Mouse (Mus musculus) adrenal gland, postnatal 10 days (tissue): ENCODE measurements around the gene Fam71a. TPM values are rescaled to one million over a fixed set of nuclear protein-coding genes. Genes with fewer than 3 reads are reported as not detected.

Experiments
- DNase-seq: peaks from one replicate; pipeline ENCODE4 v3.0.0; 2021; ENCODE audit warnings: mixed read lengths
- long read RNA-seq, 2 experiments: library from polyadenylated mRNA; stranded (forward); transcript quantifications; one replicate each; pipeline ENCODE4 v2.0.0; 2021
- total RNA-seq, 2 experiments: library from RNA; stranded (reverse); gene quantifications; 2 replicates each; pipeline ENCODE4 v1.2.3; 2021

Fam71a gene
- not detected for total RNA-seq
- long read RNA-seq, experiment 1, result 0 reads
- long read RNA-seq, experiment 2, result 0 reads

DNA sequence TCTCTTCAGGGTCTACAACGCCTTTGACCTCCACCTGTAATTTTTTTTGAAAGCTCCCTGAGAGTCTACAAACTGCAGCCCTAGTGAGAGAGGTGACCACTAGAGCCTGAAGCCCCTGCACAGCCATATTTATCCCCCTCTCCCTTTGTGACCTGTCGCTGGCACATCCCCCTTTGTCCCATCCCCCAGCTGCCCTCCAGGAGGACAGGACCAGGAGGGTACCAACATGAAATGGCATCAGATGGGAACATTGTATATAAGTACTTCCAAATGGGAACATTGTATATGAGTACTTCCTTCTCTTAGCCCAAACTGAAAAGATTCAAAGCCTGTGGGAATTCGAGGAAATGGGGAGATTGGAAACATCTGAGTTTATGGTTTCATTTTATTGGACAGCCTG lies at the start of gene Fam71a:
TSS of gene Fam71a (minus strand) at position 101 of the 400 bp plus-strand sequence.
- DNase-seq, result no peak

DNA sequence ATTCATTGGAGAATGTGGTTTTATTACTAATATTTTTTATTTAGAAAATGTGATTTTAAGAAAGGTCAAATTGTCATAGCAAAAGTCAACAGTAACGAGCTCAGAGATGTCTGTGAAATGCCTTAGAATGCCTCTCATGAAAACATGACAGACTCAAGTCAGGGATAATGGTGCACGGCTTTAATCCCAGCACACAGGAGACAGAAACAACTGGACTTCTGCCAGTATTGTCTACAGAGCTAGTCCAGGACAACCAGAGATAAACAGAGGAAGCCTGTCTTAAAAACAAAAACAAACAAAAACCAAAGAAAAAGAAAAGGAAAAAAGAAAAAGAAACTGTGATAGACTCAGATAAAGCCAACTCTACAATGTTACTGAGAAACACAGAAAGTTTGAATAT lies 46.5 kb upstream of the Fam71a start:
- DNase-seq, result no peak

DNA sequence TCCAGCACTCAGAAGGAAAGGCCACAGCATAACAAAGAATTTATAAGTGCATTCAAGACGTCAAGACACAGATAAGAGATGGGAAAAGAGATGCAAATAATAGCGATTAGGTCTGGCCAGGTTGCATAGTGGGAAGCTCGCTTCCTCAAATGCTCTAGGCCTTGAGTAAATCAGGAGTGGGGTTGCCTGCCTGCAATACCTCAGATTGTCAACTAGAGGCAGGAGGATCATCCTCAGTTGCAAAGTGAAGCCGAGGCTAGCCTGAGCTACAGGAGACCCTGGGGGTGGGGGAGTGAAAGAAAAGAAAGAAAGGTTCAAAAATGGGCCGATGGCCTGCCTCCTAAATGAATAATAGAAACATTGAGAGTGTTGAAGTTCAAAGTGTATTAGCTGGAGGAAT lies 41.2 kb upstream of the Fam71a start:
- DNase-seq, result no peak

DNA sequence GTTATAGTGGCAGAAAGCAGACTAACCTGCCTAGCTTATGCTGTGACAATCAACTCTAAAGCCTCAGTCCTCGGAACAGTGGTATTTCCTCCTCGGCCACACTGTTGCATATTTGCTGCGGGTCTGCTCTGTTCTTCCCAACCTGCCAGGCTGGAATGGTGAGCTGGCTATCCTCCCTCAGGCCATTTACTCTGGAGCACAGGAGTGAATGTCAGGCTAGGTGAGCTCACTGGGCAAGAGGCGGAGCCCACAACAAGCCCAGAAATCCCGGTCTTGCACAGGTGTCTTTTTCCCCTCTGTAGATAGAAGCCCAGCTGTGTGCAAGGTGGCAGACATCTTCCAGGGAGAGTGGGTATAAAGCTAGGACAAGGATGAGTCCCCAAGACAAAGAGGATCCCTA lies 40.3 kb upstream of the Fam71a start:
- no peak for DNase-seq

DNA sequence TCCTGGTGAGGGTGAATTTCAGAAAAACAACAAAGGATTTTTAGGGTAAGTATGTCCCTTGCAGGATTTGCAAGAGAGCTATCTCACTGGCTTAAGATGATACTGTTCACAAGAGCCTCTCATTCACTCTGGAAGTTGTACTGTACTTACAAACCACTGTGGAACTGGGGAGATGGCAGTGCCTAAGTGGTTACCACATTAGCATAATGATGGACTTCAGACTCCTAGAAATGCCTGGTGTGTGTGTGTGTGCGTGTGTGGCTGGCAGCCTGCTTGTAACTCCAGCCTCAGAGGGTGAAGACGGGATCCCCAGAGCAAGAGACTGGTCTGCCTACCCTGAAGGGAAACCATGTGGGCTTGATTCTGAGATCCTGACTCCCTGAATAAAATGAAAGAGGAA lies 38.9 kb upstream of the Fam71a start:
- no peak for DNase-seq

DNA sequence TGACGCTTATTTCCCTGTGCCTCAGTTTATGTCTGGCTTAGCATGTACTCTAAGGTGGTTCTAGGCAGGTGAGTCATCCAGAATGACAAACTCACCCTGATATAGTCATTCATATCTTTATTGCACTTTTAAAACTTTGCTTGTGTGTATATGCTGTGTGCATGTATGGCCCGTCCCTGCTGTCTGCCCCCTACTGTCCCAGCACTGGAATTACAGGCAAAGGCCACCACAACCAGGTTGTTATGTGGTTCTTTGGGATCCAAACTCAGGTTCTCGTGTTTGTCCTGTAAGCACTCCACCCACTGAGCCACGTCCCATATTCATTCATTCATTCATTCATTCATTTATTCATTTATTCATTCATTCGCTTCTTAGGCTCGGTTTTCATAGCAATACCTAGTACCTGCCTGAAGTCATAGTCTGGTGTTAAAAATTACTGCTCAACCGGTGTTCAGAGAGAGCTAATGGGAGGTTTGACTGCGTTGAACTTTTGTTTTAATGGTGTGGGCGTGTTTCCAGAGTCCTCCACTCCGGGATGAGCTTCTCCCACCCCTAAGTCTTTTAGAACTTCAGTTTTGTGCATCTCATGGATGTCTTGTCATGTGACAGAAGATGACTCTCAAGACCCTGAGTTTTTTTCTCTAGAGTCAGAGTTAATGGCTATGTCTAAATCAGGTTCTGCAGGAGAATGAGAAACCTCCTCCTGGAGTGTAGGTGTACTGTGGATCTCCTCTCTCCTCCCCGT lies 37.8 kb upstream of the Fam71a start:
- no peak for DNase-seq

DNA sequence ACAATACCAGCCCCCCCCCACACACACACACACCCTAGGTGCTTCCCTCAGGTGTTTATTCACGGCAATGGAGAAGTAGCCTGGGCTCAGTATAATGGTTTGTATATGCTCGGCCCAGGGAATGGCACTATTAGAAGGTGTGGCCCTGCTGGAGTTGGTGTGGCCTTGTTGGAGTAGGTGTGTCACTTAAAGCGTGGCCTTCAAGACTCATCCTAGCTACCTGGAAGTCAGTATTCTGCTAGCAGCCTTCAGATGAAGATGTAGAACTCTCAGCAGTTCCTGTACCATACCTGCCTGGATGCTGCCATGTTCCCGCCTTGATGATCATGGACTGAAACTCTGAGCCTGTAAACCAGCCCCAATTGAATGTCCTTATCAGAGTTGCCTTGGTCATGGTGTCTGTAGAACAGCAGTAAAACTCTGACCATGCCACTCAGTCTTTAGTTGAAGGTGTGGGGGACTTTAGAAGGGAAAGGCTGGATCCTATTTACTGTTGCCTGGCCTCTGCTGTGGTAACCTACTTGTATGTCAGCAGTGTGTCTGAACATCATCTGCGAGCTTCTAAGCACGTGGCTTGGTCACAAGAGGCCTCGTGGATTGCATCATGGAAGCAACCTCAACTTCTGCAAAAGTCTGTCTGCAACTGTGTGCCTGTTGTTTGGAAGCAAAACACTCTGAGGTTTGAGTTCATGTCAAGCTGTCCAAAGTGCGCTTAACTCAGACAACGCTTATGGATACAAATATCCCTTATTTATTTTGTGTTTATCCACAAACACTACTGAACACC lies 36.4 kb upstream of the Fam71a start:
- no peak for DNase-seq

DNA sequence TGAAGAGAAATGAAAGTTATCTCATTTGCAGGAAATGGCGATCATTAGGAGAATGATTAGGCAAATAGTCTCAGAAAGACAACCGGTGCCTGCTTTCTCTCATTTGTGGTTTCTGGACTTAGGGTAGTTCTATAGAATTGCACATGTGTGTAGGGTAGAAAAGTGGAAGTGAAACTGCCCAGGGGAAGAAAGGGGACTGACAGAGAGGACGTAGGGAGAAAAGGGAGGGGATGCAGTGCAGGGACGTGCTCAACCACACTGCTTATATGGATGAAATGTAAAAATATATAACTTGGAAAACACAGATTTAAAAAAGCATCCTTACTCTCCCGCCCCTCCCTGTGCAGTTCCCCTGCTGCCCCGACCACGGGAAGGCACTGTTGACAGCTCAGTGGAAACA lies 33.3 kb upstream of the Fam71a start:
- DNase-seq, result no peak

DNA sequence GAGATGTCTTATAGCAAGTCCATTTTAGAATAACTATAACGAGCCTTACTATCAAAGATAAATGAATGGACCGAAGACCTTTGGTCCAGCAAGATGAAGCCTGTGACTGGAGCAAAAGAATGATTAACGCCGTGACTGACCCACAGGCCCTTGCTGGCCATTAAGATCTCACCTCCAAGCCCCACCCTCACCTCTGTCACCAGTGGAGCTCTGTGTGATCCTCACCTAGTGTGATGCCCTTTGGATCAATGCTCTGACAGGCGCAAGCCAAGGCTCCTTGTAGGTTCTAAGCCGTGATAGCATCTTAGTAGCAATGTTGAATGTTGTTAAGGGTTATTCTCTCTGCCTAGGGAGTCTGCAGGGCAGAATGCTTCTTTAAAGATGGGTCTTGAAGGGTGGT lies 31.4 kb upstream of the Fam71a start:
- no peak for DNase-seq

DNA sequence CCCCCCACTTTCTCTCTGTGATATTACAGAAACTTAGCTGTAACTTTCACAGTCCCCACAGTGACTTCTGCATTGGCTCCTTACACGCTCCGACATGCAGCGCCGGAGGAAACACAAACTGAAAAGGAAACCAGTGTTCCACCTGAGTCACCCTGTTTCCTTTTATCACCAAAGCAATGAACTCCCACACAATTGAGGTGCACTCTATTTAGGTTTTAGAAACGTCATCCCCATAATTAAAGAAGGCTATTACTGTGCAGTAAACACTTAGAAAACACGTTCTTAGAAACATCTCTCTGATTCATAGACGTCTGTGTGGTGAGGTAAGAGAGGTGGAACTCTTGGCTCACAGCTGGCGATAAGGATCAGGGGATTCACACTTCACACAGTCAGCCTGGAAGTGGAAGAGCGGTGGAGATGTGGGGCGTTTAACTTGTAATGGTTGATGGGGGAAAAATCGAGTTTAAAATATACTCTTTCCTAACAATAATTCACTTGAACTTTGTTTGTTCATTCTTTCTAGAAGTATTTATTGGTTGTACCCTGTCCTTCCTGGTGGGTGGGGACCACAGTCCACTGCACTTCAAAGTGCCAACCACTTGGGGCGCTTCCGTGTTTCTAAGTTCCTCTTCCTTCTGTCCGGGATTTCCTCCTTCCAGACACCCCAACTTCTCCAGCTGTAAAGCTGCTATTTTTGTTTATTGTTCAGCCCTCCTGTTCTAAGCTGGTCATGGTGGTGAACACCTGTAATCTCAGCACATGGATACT lies 29.2 kb upstream of the Fam71a start:
- peak; percentile 31 for DNase-seq

DNA sequence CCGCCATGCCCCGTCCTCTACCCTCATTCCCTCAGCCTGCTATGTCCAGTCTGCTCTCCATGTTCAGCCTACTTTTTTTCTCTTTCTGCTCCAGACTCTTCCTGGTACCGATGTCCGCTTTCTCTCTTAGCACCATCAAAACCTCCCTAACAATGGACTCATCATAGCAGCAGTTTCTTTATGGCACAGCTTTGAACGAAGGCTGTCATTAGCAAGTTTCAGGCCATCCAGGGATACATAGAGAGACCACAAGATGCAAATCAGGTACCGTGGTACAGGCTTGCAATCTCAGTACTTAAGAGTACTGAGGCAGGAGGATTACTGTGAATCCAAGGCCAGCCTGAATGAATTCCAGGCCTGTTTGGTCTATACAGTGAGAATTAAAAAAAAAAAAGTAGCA lies 28.1 kb upstream of the Fam71a start:
- DNase-seq, result no peak

DNA sequence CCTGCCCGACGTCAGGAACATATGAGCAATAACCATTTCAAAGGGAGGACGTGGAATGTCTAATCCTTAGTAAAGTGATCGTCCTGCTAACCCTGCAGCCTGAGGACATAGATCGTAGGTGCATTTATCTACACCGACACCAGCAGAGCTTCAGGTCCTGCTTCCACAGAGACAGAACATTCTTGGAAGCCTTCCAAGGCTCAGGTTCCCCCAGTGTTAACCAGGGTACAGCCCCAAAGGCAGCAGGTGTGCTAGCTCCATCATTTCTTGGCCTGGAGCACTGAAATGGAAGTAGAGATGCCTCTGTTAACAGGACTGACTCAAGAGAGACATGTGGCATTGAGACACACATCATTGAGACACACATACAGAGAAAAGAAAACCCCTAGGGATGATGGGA lies 27.6 kb upstream of the Fam71a start:
- no peak for DNase-seq

DNA sequence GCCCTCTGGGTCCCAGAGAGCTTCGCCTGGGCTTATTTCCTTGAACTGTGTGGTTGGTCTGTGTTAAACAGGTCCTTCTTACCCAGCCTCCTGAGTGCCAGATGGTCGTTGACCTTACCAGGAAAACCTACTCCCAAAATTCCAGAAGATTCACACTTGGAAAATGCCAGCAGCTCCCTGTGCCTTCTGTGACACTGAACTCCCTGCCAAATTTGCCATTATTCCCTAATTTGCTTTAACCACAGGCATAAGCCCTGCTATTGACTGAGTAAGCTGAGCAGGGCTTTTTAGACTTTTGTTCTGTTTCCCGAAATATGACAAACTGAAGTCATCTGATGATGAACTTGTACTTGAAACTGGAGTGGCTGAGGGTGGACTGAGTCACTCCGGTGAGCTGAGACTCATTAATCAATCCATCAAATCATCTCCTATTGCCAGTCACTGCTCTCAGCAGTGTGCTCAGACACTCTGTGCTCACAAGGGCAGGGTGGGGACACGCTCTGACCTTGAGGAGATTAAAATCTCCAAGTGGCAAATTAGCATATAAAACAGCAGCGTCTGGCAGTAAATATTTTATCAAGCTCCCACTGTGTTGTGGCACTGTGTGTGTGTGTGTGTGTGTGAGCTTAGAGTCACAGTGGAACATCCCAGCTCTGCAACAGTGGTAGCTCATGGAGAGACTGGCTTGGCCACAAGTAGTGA lies 25.2 kb upstream of the Fam71a start:
- DNase-seq, result no peak

DNA sequence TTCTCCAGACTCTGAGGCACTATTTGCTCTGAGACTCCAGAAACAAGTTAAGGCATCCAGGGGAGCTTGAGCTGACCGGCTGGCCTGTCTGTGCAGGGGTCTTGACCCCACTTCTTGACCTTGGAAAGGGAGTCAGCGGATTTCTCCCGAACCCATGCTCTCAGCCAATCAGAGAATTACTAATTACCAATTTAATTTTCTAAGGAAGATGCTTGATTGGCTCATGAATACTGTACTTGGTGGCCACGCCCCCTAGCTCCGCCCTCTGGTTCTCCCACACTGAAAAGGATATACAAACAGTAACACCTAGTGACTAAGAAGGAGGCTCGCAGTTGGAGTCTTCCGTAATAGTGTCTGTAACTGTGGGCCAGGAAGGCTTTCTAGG lies 21.8 kb upstream of the Fam71a start:
- peak; percentile 34 for DNase-seq

DNA sequence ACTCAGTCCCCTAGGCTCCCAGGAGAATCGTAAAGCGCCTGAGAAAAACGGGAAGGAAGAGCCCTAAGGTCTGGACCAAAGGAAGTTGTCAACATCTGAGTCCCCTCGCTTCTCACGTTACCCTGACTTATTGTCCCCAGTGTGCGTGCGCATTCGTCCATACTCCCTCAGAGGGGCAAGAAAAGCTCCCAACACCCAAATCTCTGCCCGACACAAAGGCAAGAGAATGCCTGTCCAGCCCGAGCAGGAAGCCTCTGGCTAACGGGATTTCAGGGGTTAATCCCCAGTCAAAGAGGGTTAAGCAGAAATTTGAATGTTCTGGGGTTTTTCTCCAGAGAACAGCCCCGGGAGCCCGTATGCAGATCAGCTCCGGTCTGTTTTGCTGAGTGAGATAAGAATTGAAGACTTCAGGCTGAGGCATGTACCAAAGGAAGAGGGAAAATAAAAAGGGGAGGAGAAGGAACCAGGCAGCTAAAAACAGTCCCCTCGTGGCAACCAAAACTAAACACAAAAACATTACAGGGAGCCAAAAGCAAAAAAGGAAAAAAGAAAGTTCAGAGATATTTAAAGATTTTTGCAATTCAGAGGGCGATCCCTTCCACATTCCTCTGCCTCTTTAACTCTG lies 21.3 kb upstream of the Fam71a start:
- peak; percentile 19 for DNase-seq

DNA sequence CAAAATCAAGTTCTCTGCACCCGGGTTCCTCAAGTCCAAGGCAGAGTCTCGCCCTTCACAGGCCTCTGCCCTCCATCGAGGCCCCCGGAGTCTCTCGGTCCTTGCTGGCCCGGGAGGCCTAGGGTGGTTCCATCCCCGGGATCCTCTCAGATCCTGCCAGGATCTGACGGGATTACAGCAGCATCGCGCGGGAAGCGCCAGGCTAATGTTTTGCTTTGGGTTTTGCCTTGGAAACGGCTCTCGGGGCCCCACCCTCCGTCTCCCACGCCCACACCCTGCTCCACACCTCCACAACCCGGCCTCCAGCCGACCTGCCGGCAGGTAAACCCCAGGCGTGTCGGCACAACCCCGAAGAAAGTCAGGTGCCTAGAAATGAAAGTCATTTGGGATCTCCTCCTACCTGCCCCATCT lies 20.2 kb upstream of the Fam71a start:
- DNase-seq, result peak; percentile 31

DNA sequence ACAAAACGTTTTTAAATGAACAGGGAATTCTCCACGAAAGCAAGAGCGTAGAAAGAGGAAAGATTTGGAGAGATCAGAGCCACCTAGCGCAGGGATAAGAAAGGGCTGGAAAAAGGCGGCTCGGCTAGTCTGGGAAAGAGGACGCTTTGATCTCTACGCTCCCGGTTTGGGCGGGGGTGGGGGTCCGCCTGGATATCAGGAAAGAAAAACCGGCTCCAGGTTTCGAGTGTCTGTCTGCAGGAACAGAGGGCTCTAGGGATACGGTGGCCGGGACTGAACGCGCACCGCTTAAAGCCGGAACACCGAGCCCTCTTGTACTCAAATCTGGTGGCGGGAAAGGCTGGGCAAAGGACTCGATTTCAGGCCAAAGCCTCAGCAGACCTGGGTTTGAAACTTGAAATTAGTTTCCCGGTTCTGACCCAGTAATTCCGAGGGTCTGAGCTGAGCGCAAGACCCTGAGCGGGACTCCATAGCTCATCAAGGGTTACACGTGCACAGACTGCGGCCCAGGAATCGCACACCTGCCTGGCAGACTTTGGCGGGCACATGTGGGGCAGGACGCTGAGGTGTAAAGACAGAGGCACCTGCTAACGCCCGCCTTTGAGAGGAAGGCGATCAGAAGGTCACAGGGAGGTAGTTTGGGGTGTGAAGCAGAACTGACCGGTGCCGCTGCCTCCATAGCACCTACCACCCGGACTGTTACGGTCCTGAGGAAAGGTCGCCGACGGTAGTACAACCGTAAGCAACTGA lies 19.6 kb upstream of the Fam71a start:
- DNase-seq, result peak; percentile 49

DNA sequence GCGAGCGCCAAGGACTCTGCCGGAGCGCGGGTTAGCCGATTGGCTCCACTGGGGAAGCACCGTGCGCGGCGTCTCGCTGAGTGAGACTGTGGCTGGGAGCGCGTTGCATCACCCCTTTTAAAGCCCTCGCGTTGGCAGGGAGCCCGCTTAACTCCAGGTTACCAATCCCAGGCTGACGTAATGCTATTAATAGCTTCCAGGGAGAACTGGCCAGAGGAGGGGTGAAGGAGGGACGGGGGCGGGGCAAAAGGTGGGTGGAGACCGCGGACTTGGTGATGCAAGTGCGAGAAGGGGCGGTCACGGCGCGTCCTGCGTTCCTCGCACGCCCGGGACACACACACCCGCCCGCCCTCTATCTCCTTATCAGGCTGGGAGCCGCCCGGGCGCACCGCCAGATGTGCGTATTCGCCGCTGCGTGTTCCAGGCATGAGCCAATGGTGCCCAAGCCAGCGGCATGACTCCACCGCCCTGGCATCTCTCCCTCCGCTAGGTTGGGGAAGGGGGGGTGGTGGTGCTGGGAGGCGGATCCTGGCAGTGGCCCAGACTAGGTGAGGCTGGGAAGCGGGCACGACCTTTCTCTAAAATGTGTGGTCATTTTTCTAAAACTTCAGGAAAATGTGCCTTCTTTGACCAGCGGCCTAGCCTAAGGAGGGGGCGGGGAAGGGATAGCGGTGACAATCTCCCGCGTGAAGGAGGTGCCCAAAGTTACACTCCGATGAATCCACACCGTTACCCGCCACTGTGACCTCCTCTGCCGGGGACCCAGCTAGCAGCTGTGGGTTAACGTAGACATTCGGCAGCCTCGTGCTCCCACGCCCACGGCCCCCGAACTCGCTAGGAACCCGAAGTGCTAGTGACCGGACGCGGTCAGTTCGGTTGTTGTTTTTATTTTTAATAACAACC lies 18.8 kb upstream of the Fam71a start:
- peak; percentile 100 for DNase-seq

DNA sequence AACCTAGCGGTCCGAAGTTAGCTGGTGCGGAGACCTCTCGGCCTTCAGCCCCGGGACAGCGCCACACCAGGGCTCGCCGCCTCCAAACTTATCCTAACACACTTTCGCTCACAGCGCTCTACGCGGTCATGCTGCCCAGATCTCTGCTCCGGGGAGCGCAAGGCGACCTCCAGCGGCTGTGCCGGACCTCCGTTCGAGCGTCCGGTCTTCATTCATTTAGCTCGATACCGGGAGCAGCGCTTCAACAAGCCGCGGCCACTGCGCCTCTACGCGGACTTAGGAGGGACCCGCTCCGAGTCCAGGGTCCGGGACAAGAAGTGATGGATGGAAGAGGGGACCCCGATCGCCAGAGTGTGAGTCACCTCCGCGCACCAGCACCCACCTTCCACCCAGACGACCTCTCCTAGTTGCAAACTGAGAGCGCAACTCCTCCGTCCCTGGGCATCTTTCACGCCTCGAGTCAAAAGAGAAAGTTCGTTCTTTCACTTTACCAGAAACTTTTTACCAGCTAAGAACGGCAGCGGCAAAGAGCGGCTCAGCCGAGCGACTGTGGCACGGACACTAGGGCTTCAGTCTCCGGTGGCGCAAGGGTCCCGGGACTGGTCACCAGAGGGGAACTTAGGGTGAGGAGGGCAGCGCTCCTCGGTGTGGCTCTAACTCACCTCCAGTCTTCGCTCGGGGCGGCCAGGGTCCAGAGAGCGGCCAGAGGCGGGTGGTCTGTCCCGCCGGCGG lies 18.0 kb upstream of the Fam71a start:
- peak; percentile 77 for DNase-seq
